Comparison of ENCODE assay signal across 8 mouse cellular contexts in the genomic region with DNA sequence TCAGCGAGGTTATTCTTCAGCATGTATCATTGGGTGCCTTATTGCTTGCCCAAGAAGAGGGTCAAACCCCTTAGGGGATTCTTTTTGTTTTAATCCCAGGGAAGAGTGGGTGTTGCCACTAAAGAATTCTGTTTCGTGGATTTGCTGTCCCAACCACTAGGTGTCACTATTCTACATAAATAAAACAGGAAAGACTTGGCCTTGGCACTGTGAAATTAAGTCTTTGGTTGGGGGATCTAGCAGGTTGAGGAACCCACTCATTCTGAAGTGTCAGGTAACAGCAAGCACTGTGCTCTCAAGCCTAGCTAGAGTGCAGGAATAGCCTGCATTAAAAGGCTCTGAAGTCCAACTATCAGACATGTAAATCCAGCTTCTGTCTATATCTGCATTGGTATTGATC.
A peak's percentile ranks its signal among the peaks of the same experiment; 100 is the strongest.
DNase-seq lines count a peak whose midpoint lies in the region; ATAC-seq and TF ChIP-seq lines count a peak whose summit lies in the region.

No protein-coding gene starts in this region.

- no peaks in the 10 kb centered on the region for H3K36me3 ChIP-seq in kidney, adult 2 months (ENCODE audit: control insufficient read depth, insufficient read depth, low read length)
- H3K36me3 ChIP-seq in kidney, embryonic 14.5 days (ENCODE audit: control insufficient read depth, insufficient read depth, low read length): no peaks in the 10 kb centered on the region
- H3K36me3 ChIP-seq in MEL (ENCODE audit: control insufficient read depth in 1 of 2, insufficient read depth in 2 of 2, low read length in 2 of 2): no peaks in the 10 kb centered on the region

- TF ChIP-seq EP300 in MEL (IDR thresholded peaks at IDR 0.05; ENCODE audit: low read depth in 1 of 2, low read length in 2 of 2): no peak

- no peak for TF ChIP-seq POLR2A in kidney, adult 2 months (IDR thresholded peaks at IDR 0.05; ENCODE audit: low read depth, low read length)
- TF ChIP-seq POLR2A in MEL (IDR thresholded peaks at IDR 0.05; ENCODE audit: control insufficient read depth in 1 of 2, insufficient read depth in 1 of 2, low read depth in 1 of 2, low read length in 2 of 2, poor library complexity in 1 of 2): no peak

- H3K9me3 ChIP-seq in kidney, embryonic 14.5 days (ENCODE audit: control insufficient read depth, low read length): no peaks in the 10 kb centered on the region
- H3K9me3 ChIP-seq in MEL (replicated peaks; ENCODE audit: insufficient read depth, low read length): no peaks in the 10 kb centered on the region

- intact Hi-C loops in gastrocnemius, postnatal 36 days (cut with DNase I): loop anchor here (5.0 kb wide), 1 partner anchor 1263 kb away; no protein-coding TSS in a partner anchor

- peak; percentile 19 for DNase-seq in kidney, adult 2 months
- peak; percentile 10 for DNase-seq in MEL (ENCODE audit: low read depth, low spot score)
- DNase-seq in cerebellum, adult 9-10 months: peak; percentile 69
- peak; percentile 5 to 17 for DNase-seq in kidney, postnatal 36 days
- DNase-seq in yolk sac, embryonic 10.5 days (ENCODE audit: low spot score): no peak
- DNase-seq in gastrocnemius, postnatal 36 days: no peak

- TF ChIP-seq RAD21 in MEL (IDR thresholded peaks at IDR 0.05; ENCODE audit: low read depth, low read length): peak; percentile 41

- no peak overlapping the region for H3K4me3 ChIP-seq in kidney, adult 2 months (ENCODE audit: insufficient read depth, low read depth, low read length)
- no peak overlapping the region for H3K4me3 ChIP-seq in kidney, embryonic 14.5 days (ENCODE audit: low read length)
- no peak overlapping the region for H3K4me3 ChIP-seq in MEL (ENCODE audit: control insufficient read depth in 1 of 2, insufficient read depth in 1 of 2, low read depth in 2 of 2, low read length in 2 of 2)

- H3K4me1 ChIP-seq in kidney, adult 2 months (ENCODE audit: control insufficient read depth, insufficient read depth, low read length): no peaks in the 10 kb centered on the region
- no peaks in the 10 kb centered on the region for H3K4me1 ChIP-seq in kidney, embryonic 14.5 days (ENCODE audit: control insufficient read depth, insufficient read depth, low read length)
- no peaks in the 10 kb centered on the region for H3K4me1 ChIP-seq in MEL (ENCODE audit: control insufficient read depth in 1 of 2, insufficient read depth in 2 of 2, low read length in 2 of 2)

- H3K9ac ChIP-seq in kidney, embryonic 14.5 days (ENCODE audit: low read depth, low read length): no peak overlapping the region
- H3K9ac ChIP-seq in MEL (ENCODE audit: control insufficient read depth, low read depth, low read length, poor library complexity, severe bottlenecking): no peak overlapping the region

- H3K27ac ChIP-seq in kidney, adult 2 months (ENCODE audit: insufficient read depth, low read depth, low read length): no peak overlapping the region
- H3K27ac ChIP-seq in kidney, embryonic 14.5 days (ENCODE audit: low read depth, low read length): no peak overlapping the region
- H3K27ac ChIP-seq in MEL (ENCODE audit: control insufficient read depth, low read depth, low read length): no peak overlapping the region

- H3K4me2 ChIP-seq in kidney, embryonic 14.5 days (replicated peaks; ENCODE audit: low read depth, low read length): no peak overlapping the region

- peak; percentile 17; the same call in 1 of the 2 replicates for TF ChIP-seq CTCF in kidney, adult 2 months (conservative IDR thresholded peaks at IDR 0.05; ENCODE audit: insufficient read depth, insufficient read length, low read depth, low read length)
- TF ChIP-seq CTCF in MEL (IDR thresholded peaks at IDR 0.05 in 2 of 3, conservative IDR thresholded peaks at IDR 0.05 in 1 of 3; ENCODE audit: control insufficient read depth in 1 of 3, insufficient read depth in 1 of 3, low read depth in 2 of 3, low read length in 3 of 3, poor library complexity in 1 of 3, severe bottlenecking in 1 of 3): peak in 2 of 3 experiments; percentile 8 to 37; a peak in 3 of 6 replicates

- ATAC-seq in kidney, embryonic 14.5 days (ENCODE audit: low FRiP score, low TSS enrichment): no peak
- ATAC-seq in granulocyte monocyte progenitor cell, adult 5-6 weeks (replicated peaks; ENCODE audit: poor library complexity, severe bottlenecking): no peak; the same call in 1 of the 2 replicates

- no peaks in the 10 kb centered on the region for H3K79me2 ChIP-seq in MEL (ENCODE audit: control insufficient read depth, insufficient read depth, low read length, poor library complexity)

- WGBS in kidney, adult 2 months: 1% methylated on average over 2 of the region's 2 CpGs
- 6% methylated on average over 2 of the region's 2 CpGs for WGBS in kidney, embryonic 14.5 days

- H3K27me3 ChIP-seq in kidney, adult 2 months (replicated peaks; ENCODE audit: control insufficient read depth, insufficient read depth, low read length): no peaks in the 10 kb centered on the region; the same call in 1 of the 2 replicates
- H3K27me3 ChIP-seq in kidney, embryonic 14.5 days (ENCODE audit: control insufficient read depth, insufficient read depth, low read length): no peaks in the 10 kb centered on the region
- H3K27me3 ChIP-seq in MEL (ENCODE audit: control insufficient read depth in 1 of 2, insufficient read depth in 2 of 2, low read length in 2 of 2): no peaks in the 10 kb centered on the region

TF ChIP-seq in MEL, 35 proteins besides CTCF, POLR2A, EP300 and RAD21:
- TF ChIP-seq SMC3 (IDR thresholded peaks at IDR 0.05; ENCODE audit: low read depth, low read length): peak; percentile 21; the same call in 1 of the 2 replicates
- TF ChIP-seq CHD1 (IDR thresholded peaks at IDR 0.05; ENCODE audit: low read depth, low read length): no peak

Comparison
In these comparisons a context has a peak if more than half of its experiments do, and no peak if none do; other contexts are left out.
1. DNase-seq: peak in kidney, adult 2 months (single experiment), MEL (single experiment), cerebellum, adult 9-10 months (single experiment) and kidney, postnatal 36 days (2 of 2); none in yolk sac, embryonic 10.5 days (single experiment) and gastrocnemius, postnatal 36 days (0 of 2).